Mouse (Mus musculus) ES-CJ7 (cell line): Measurements from ENCODE around the gene Mdc1.
A peak's percentile ranks its signal among the peaks of the same experiment; 100 is the strongest.

ENCODE experiments used
- DNase-seq: peaks from one replicate; pipeline ENCODE4 v3.0.0; 2011; ENCODE audit warnings: low read depth, low spot score

The Mdc1 gene

DNA sequence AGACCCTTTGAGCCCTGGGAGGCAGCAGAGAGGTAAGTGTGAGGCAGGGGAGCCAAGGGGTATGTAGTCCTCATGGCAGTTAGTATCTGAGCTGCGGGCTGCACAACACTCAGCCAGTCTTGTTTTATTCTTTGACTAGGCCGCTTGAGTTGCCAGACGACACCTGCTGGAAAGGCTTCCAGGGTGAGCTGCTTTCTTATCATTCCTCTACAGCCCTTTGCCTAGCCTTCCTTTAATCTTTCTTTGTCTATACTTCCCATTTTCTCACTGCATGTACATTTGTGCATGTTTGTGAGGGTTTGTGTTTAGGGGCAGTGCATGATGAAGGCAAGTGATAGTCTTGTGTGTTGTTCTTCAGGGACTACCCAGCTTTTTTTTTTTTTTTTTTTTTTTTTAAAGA is 9.7 kb downstream of the Mdc1 start:
- DNase-seq: no peak

DNA sequence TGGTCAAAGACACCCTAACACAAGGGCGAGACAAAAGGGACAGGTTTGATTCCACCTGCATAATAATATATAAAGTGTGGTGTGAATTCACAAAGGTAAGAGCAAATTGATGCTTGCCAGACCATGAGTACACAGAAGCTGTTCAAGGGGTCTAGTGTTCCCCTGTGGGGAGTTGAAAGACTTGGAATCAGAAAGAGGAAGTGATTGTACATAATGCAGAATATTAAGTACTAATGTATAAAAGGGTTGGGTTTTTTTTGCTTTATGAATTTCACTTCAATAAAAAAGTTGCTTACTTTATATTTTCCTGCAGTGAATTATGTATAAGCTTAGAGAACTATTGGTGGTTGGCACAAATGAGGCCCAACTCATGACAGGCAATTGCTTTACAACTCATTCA is 18.1 kb downstream of the Mdc1 start:
- no peak for DNase-seq

DNA sequence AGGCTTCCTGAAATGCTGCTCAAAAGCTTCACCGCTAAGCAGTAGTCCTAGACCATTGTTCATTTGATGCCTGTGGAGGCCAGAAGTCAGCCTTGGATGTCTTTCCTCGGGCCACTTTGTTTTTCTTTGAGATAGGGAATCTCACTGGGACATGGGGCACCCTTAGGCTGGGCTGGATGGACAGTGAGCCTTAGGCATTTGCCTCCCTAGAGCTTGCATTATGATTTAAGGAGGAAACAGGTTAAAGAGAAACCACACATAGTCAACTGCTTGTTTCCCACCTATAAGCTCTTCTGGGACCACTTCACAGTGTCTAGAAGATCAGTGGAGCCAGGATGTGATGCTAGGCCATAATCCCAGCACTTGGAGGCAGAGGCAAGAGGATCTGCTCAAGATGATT is 18.5 kb downstream of the Mdc1 start:
- DNase-seq: no peak

DNA sequence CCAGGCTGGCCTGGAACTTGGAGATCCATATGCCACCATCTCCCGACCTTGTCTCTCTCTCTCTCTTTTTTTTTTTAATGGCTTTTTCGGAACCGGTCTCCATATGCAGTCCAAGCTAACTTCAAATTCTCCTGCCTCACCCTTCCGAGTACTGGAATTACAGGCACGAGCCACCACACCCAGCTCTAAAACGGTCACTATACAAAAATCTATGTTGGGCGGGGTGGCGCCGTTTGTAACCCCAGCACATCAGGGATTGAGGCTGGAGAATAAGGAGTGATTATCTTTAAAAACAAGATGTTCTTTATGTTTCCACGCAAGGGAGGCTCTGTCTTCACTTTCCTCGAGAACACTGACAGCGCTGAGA is 19.5 kb downstream of the Mdc1 start:
- DNase-seq: no peak

DNA sequence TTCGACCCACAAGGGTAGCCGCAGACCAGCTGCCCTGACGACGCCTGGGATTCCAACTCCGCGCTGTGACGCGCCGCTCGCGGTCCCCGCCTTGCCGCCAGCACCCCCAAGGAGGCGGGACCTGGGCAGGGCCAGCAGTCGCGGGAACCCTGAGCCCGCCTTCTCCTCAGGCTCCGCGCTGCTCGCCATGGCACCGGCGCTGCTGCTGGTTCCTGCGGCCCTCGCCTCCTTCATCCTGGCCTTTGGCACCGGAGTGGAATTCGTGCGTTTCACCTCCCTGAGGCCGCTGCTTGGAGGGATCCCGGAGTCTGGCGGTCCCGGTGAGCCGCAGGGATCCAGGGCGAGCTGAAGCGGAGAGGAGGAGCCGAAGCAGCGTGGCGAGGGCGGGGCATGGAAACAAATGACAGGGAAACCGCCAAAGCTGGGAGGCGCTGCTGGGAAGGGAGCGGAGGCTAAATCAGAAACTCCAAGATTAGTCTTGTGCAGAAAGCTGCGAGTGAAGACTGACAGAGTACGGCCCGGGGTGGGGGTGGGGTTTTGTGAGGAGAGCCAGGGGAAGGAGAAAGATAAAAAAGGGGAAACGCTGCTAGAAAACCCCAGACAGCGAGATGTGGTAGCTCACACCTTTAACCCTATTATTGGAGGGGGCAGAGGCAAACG is 20.0 kb downstream of the Mdc1 start, which contains the start of gene Nrm:
Nrm (plus strand) TSS at position 121 of the 660 bp plus-strand sequence.
- DNase-seq: peak; percentile 91

DNA sequence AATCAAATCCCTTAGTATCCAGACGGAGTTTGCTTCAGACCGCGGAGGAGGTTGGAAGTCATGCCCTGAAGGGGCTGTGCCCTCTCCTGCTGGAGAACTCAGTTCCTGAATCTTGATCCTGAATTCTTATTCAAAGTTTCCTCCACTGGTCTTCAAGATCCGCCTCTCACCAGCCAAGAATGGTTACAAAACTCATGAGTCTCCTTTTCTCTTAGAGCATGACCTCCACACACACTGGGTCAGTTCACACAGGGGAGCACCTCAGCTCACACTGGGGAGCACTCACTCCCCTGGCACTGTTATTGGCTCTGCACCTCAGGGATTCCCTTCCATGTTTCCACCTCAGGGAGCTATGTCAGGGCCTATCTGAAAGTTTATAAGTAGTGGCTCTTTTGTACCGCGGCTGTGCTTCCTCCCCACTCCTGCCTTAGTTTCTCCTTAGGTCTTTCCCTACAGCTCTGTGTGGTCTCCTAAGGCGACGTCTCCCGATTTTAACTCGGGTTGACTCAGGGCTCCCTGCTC is 23.6 kb downstream of the Mdc1 start:
- peak; percentile 61 for DNase-seq

DNA sequence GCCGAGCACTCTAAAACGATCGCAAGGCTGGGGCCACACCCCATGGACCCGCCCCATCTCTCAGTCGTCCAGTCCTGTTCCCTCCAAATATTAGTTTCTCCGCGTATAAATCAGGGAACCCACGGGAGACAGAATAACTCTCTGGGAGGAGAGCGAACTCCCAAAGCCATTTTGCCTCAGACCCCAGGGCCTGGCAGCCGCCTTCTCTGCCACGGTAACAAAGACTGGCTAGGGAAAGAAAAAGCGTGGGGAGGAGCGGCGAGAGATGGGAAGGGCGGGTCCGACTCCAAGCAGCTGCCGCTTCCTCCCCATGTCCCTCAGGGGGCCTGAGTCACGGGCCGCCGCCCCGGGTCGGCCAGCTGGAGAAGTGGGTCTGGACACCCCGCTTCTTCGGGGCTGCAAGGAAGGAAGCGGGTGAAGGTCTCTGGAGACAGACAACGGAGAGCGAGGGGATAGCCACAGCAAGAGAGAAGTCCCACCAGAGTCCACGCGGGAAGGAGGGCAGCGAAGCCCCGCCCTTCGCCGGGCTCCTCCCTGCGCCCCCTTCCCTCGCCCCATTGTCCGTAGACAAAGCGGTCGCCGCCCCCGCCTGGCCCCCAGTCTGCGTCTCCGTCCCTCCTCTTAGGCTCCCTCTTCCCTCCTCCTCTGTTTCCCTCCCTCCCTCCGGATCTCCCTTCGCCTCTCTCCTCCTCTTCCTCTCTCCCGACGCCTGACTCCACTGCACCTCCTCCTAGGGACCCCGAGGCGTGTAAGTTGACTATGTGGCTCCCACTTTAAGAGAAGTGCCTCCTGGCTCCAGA is 24.4 kb downstream of the Mdc1 start, which contains the start of gene Ppp1r18:
Ppp1r18 (plus strand) TSS at position 113 of the 800 bp plus-strand sequence.
- peak; percentile 75 for DNase-seq

DNA sequence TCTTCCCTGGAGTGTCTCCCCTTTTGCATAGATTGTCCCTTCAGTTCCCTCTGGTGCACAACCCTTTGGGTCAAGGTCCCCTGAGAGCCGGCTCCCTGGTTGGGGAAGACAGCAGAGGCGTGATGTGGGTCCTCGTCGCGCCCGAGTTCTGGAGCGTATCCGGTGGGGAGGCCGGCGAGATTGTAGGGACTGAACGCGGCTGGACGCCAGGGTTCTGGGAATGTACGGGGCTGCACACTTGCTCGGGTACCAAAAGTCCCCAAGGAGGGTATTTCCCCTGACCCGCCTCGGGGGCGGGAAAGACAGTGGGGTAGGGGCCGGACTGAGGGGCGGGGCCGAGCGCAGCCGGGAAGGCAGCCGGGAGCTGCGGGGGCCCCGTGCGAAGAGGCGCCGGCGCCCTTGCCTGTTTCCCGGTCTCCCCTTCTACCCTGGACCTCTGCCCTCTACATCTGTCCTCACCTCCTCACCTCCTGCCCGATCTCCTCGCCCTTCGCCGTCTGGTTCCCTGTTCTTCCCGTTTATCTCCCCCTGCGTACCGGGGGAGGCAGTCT is 25.0 kb downstream of the Mdc1 start:
- DNase-seq: no peak

DNA sequence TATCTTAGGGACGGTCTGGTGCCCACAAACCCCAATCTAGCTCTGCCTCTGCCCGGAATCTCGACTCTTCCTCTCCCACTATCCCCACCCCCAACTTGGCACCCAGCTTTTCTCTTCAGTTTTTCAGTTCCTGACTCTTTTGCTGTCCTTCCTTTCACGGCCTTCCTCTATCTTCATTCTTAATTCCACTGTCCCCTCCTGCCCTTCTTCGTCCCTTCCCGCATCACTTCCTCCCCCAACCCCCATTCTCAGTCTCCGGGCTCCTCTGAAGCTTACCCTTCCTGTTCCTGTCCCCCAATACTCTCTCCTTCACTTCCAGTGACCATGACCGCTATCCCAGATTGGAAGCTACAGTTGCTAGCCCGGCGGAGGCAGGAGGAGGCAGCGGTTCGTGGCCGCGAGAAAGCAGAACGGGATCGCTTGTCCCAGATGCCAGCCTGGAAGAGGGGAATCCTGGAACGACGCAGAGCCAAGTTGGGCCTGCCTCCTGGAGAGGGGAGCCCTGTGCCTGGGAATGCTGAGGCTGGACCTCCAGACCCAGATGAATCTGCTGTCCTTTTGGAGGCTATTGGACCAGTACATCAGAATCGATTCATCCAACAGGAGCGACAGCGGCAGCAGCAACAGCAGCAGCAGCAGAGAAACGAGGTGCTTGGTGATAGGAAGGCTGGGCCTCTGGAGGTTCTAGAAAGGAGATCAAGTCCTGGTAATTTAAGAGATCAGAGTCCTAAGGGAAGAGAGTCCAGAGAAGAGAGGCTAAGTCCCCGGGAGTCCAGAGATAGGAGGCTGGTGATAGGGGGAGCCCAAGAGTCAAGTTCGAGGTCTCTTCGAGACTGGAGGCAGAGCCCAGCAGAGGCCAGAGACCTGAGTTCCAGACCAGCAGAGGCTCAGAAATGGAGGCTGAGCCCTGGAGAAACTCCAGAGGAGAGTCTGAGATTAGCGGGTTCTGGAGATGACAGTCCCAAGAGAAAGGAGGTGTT is 25.9 kb downstream of the Mdc1 start:
- peak; percentile 61 for DNase-seq

DNA sequence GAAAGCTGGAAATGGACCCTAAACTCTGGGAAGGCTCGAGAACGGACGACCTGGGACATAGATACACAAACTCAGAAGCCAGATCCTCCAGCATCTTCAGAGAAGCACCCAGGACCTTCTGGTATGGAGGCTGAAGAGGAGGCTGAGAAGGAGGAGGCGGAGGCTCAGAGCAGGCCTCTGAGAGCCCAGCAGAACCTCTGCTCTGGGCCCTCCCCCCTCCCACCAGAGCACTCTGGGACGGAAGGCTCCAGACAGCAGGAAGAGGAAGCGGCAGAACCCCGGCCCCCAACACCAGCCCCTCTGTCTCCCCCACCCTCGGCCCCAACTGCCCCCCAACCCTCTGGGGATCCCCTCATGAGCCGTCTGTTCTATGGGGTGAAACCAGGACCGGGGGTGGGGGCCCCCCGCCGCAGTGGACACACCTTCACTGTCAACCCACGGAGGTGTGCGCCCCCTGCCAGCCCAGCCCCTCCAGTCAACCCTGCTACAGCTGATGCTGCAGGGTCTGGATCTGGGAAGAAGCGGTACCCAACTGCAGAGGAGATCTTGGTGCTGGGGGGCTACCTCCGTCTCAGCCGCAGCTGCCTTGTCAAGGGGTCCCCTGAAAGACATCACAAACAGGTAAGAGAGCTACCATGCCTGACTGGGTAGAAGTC is 27.0 kb downstream of the Mdc1 start:
- no peak for DNase-seq

DNA sequence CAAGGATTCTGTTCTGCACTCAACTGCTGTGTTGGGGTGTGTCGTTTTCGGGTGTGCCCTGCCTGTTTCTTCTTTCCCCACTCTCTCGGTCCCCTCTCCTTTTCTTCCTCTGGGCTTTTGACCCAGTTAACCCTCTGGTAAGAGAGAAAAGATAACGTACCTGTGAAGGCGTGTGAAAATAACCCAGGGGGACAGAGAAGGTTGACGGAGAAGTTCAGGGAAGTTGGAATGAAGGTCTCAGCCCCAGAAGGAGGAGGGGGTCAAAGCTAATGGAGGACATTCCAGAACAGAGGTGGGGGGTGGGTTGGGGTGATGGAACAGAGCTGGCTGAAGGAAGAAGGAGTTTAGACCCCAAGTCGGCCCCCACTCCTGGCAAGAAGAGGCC is 27.6 kb downstream of the Mdc1 start:
- DNase-seq: no peak

DNA sequence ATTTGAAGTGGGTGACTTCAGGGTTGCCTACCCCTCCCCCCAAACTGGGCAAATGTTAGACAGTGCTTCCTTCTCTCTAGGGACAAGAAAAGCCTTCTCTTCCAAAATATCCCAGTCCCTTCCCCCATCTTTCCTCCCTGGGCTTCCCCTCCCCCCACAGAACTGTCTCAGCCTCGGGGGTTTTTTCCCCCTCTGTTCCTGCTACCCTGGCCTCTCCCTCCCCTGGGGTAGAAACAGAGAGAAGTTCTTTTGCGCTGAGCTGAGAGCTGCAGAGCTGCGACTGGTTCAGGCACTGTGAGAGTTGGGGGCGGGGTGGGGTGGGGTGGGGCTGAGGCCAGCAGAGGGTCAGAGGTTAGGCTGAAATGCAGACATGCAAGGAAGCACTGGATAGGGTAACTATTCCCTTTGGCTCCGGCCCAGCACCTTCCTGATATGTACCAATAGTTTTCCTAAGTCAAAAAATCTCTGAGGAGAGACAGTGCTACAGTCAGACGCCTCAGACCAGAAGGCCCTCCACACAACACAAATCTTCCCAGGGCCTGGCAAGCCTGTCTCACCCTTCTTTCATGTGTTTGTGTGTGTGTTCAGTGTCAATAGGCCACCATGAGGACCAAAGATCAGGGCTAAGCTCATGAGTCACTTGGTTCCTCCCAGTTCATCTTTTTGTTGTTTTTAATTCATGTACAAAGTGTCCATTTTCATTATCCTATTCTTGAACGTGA is 28.2 kb downstream of the Mdc1 start:
- DNase-seq: peak; percentile 95

DNA sequence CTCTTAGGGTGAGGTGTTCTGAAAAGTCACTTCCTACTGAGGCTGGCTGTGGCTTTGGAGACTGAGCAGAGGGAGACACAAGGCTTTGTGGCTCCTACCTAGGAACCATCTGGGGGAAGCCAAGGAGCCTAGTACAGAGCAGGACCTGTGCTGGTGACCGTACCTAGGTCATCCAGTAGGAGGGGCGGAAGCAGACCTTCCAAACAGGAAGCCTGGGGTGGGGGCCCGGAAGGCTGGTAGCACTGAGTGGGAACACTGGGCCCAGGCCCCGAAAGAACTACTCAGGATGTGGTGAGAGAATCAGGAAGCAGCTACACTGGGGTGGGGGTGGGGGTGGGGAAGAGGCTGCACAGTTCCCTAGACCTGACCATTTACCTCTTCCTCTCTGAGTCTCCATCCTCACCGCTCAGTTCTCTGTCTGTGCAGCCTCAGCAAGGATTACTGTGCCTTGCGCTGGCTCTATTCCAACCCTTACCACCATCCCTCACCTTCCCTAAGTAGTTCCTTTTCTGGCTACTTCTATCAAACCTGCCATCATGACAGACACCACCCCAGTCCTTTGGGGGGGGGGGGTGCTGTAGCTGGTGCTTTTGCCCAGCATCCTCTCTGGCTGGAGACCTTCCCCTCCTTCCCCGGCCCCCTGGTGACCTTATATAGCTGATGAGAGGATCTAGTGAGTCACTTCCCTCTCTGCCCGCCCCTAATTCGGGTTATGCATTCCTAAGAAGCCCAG is 29.0 kb downstream of the Mdc1 start:
- DNase-seq: peak; percentile 86

DNA sequence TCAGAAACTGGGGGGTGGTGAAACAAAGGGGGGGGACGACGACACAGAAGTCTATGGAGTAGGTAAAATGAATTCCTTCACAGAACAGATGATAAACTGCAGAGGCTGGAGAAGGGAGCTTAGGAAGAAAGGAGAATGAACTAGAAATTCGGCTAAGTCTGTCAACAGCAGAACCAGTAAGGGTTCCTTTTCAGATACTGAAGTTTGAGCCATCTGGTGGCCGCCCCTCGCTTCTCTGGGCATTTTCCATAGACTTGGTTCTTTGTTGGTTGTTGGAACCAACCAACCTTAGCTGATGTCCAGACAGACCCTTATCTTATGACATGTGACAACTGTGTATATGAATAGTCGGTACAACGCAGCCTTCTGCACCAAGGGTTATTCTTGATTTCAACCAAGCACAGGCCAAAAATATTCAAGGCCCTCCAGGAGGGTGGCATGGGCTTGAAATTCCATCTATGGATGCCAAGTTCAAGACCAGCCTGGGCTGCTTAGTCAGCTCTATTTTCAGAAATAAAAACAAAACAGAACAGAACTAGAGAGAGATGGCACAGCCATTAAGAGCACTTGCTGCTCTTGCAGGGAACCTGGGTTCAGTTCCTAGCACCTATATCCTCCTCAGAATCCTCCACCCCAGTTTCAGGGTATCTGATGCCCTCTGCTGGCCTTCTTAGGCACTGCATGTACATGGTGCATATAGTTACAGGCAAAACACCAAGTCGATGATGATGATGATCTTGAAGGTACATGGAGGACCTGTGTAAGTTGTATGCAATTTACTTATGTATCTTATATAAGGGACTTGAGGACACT is 29.8 kb downstream of the Mdc1 start:
- peak; percentile 81 for DNase-seq

DNA sequence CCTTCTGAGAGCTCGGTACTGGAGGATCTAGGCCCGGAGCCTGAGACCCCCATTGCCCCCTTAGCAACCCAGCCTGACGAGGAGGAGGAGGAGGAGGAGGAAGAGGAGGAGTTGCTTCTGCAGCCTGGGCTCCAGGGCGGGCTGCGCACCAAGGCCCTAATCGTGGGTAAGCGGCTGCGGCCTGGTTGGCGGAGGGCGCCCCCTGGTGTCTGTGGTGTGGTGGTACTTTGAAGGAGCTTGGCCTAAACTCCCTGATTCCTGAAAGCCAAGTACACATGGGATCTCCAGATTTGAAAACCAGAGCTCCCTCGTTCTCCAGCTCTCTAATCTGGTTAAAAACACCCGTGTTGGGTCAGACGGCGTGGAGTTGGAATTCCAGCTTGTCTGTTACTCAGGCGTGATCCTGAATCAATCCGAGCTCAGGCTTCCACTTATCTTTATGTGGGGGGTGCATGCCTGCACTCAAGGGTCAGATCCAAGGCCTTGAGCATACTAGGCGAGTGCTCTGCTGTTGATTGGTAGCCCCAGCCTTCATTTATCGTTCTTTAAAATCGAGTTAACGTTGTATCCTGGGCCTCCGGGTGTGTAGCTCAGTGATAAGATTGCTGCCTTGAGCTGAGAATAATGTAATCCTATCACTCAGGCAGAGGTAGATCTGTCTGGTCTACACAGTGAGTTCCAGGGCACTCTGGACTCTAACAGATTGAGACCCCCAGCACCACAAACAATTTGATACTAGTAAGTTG is 32.6 kb downstream of the Mdc1 start:
- peak; percentile 82 for DNase-seq

DNA sequence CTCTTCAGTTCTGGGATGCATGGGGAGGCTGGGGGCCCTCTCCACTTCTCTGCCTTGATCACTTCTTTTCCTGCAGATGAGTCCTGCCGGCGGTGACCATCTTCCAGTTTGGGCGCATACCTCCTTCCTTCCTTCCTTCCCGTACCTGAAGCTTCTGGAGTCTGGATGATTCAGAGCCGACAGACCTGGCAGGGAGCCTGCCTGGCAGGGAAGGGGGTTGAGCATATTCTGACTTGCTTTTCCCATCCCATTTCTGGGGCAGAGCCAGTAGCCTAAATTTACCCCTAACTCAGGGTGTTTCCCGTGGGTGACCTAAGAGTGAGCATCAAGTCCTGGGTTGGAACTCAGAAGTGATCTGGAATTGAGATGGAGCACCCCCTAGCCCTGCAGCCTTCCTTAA is 33.4 kb downstream of the Mdc1 start:
- DNase-seq: no peak

DNA sequence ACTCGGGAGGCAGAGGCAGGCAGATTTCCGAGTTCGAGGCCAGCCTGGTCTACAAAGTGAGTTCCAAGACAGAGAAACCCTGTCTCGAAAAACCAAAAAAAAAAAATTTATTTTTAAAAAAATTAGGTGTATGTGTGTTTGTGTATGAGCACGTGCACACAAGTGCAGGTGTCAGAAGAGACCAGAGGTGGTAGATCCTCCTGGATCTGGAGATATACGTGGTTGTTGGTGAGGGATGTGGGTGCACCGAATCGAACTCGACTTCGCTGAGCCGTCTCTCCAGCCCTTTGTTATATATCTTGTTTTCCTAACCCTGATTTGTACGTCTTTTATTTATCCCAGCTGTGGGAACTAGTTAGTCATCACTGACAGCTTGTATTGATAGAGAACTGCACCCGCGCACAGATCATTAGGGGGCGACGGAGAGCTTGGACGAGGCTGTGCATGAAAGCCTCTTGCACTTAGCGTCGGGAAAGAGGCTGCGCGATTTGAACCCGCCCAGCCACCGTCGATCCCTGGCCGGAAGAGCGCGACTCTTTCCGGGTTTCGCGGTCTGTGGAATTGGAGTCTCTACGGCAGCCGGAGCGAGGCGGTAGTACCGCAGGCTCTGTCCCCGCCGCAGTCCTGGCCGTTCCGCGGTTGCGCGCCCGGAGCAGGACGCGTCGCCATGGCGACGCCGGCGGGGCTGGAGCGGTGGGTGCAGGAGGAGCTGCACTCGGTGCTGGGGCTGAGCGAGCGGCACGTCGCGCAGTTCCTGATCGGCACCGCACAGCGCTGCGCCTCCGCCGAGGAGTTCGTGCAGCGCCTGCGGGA is 38.1 kb downstream of the Mdc1 start, which contains the start of gene Dhx16:
Dhx16 (plus strand) TSS at position 575 of the 813 bp plus-strand sequence.
- DNase-seq: peak; percentile 96
